Mouse (Mus musculus) forebrain, embryonic 11.5 days (tissue): ENCODE results near the gene Fndc3b. TPM values are rescaled to one million over a fixed set of nuclear protein-coding genes. Genes with fewer than 3 reads are reported as not detected.

ENCODE experiments used
- ATAC-seq: fragments of 200-750 bp; cut with Nextera tagmentation; replicated peaks from 2 replicates; pipeline ENCODE4 v1.8.0; 2017; ENCODE audit warnings: moderate TSS enrichment; ENCODE audit not compliant: low FRiP score
- DNase-seq: peaks from one replicate; pipeline ENCODE4 v3.0.0-alpha.2; 2017; ENCODE audit warnings: low spot score
- H3K27ac ChIP-seq: fragments of 300-500 bp; sonication (generic); 2 replicates; pipeline ENCODE4 v1.5.1; 2014; ENCODE audit warnings: low read depth, low read length
- H3K27me3 ChIP-seq: fragments of 300-500 bp; sonication (generic); 2 replicates; pipeline ENCODE4 v1.6.1; 2014; ENCODE audit warnings: mild to moderate bottlenecking, low read length, mixed read lengths; ENCODE audit not compliant: control insufficient read depth, insufficient read depth
- H3K36me3 ChIP-seq: fragments of 300-500 bp; sonication (generic); 2 replicates; pipeline ENCODE4 v1.6.1; 2014; ENCODE audit warnings: mild to moderate bottlenecking, low read length, moderate library complexity, mixed read lengths; ENCODE audit not compliant: control insufficient read depth, insufficient read depth
- H3K4me1 ChIP-seq: fragments of 300-500 bp; sonication (generic); replicated peaks from 2 replicates; pipeline ENCODE4 v1.6.1; 2014; ENCODE audit warnings: low read length, mixed read lengths; ENCODE audit not compliant: control insufficient read depth, insufficient read depth
- H3K4me2 ChIP-seq: fragments of 300-500 bp; sonication (generic); 2 replicates; pipeline ENCODE4 v1.6.1; 2014; ENCODE audit warnings: low read depth, mild to moderate bottlenecking, low read length, moderate library complexity, mixed read lengths; ENCODE audit not compliant: severe bottlenecking
- H3K4me3 ChIP-seq: fragments of 300-500 bp; sonication (generic); 2 replicates; pipeline ENCODE4 v1.5.1; 2014; ENCODE audit warnings: low read depth, low read length
- H3K9ac ChIP-seq: fragments of 300-500 bp; sonication (generic); 2 replicates; pipeline ENCODE4 v1.6.1; 2014; ENCODE audit warnings: low read length
- H3K9me3 ChIP-seq: fragments of 300-500 bp; sonication (generic); 2 replicates; pipeline ENCODE4 v1.6.1; 2016; ENCODE audit warnings: low read length, mixed read lengths; ENCODE audit not compliant: control insufficient read depth
- WGBS: fragments of 180-500 bp; shearing (Covaris S2); extraction: QIAGEN DNeasy Blood & Tissue Kit; methylation state at CpG from one replicate; pipeline ENCODE4 v1.1.7; 2014; 5-methylcytosine and 5-hydroxymethylcytosine counted together
- polyA plus RNA-seq: library from polyadenylated mRNA; unstranded; fragments of >200 nt; fragmentation: Nextera tagmentation; extraction: Ambion mirVana; gene quantifications from 2 replicates; pipeline ENCODE4 v1.2.1, GENCODE M21; 2014

Fndc3b gene
- polyA plus RNA-seq, 1 experiment from 2014 or later, result 11.3 TPM

DNA sequence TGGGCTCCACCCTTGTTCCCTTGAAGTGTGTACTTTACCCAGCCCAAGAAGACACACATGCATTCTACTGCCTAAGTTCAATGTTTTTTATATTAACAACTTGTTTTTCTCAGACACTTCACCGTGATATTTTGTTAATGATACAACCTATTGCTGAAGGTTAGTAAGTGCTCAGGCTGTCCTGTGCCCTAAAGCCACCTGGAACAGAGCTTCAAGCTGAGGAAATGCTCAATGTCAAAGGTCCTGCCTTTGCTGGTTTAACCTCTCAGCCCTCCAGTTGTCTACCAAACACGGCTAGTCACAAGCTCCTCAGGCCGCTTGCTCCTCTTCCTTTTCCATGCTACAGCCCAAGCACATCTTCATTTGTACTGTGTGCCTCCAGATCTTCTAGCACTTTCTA is 157.3 kb downstream of the Fndc3b start:
- no peak for ATAC-seq
- no peak overlapping the region for H3K4me2 ChIP-seq

DNA sequence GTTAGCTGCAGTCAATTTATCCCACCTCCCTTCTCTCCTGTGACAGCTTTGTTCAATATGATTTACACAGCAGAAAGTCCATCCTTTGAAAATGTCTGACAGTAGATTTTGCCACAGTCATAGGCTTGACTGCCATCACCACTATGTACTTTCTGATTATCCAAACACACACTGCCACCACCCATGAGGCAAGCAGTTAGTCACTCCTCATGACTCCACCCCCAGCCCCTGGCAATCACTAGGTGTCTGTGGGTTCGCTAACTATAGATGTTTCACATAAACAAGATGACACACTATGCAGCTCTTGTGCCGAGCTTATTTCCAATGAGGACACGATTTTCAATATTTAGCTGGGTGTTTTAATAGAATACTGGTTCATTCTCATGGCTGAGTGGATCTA is 160.1 kb downstream of the Fndc3b start:
- no peak overlapping the region for H3K27ac ChIP-seq
- no peak overlapping the region for H3K4me2 ChIP-seq
- WGBS, result 89% methylated on average over 3 of the region's 3 CpGs
- no peaks in the 10 kb centered on the region for H3K36me3 ChIP-seq
- H3K9ac ChIP-seq, result no peak overlapping the region
- H3K27me3 ChIP-seq, result no peaks in the 10 kb centered on the region
- DNase-seq (no peak), ATAC-seq (no peak)
- H3K4me1 ChIP-seq, result no peaks in the 10 kb centered on the region
- no peak overlapping the region for H3K4me3 ChIP-seq
- no peaks in the 10 kb centered on the region for H3K9me3 ChIP-seq

More for the DNA sequence above, 157.3 kb downstream of the Fndc3b start:
- WGBS, result 93% methylated on average over 3 of the region's 3 CpGs
- DNase-seq, result no peak
- Histone ChIP-seq H3K9ac (no peak overlapping the region), H3K27me3 (no peaks in the 10 kb centered on the region), H3K4me1 (no peaks in the 10 kb centered on the region), H3K36me3 (no peaks in the 10 kb centered on the region), H3K27ac (no peak overlapping the region), H3K4me3 (no peak overlapping the region), H3K9me3 (no peaks in the 10 kb centered on the region)

GRCm38 (mm10) chr3:27550409-27550808 is 160.7 kb downstream of the Fndc3b start:
- H3K27ac ChIP-seq, result no peak overlapping the region

GRCm38 (mm10) chr3:27545651-27546050 is 165.5 kb downstream of the Fndc3b start:
- Histone ChIP-seq H3K4me3 (no peak overlapping the region), H3K36me3 (no peaks in the 10 kb centered on the region), H3K9me3 (no peaks in the 10 kb centered on the region), H3K4me1 (no peaks in the 10 kb centered on the region), H3K4me2 (no peak overlapping the region), H3K27ac (no peak overlapping the region), H3K9ac (no peak overlapping the region), H3K27me3 (no peaks in the 10 kb centered on the region)
- no peak for ATAC-seq
- 89% methylated on average over 3 of the region's 3 CpGs for WGBS
- DNase-seq, result no peak

More at GRCm38 (mm10) chr3:27550409-27550808, 160.7 kb downstream of the Fndc3b start:
- no peak for ATAC-seq
- Histone ChIP-seq H3K9me3 (no peaks in the 10 kb centered on the region), H3K4me2 (no peak overlapping the region), H3K36me3 (no peaks in the 10 kb centered on the region), H3K27me3 (no peaks in the 10 kb centered on the region), H3K4me3 (no peak overlapping the region), H3K4me1 (no peaks in the 10 kb centered on the region), H3K9ac (no peak overlapping the region)
- WGBS, result 96% methylated on average over 1 of the region's 1 CpGs
- DNase-seq, result no peak

DNA sequence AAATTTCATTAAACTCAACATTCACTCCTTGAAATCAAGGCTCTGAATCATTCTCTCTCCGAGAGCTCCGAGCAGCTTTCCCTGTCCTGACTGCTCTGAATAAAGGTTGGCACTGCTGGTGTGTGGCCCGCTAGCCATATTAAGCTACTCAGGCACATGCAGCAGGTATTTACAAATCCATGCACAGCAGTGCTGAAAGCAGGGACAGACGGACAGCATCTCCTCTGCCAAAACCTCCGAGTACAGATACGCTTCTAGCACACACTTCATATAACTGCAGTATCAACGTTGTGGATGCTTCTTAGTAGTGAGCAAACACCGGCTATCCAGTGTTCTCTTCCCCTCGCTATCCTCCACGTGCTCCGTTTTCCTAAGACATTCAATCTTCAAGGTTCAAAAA is 167.0 kb downstream of the Fndc3b start:
- no peak overlapping the region for H3K9ac ChIP-seq
- H3K4me3 ChIP-seq, result no peak overlapping the region
- DNase-seq, result no peak
- no peaks in the 10 kb centered on the region for H3K9me3 ChIP-seq
- no peak overlapping the region for H3K27ac ChIP-seq
- no peak for ATAC-seq
- H3K27me3 ChIP-seq, result no peaks in the 10 kb centered on the region
- H3K36me3 ChIP-seq, result no peaks in the 10 kb centered on the region
- 94% methylated on average over 11 of the region's 11 CpGs for WGBS
- H3K4me2 ChIP-seq, result no peak overlapping the region
- H3K4me1 ChIP-seq, result no peaks in the 10 kb centered on the region

DNA sequence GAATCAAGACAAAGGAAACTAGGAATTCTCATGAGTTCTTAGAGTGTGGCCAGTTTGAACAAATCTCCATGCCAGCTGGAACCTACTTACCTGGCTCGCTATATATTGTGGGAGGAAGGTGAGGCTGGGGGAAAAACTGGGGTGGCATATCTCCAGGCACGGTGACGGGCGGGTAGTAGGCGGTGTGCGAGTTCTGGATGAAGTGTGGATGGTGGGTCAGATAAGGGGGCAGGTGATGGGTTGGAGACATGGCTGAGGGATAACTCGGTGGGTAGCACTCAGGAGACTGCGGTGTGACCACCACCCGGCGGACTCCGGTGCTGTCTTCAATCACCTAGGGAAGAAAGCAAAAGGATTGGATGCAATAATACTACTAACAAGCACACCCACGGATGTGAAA is 169.3 kb downstream of the Fndc3b start:
- H3K9ac ChIP-seq, result no peak overlapping the region
- H3K27me3 ChIP-seq, result no peaks in the 10 kb centered on the region
- no peak overlapping the region for H3K27ac ChIP-seq
- no peak overlapping the region for H3K4me3 ChIP-seq
- H3K9me3 ChIP-seq, result no peaks in the 10 kb centered on the region
- no peak for DNase-seq
- ATAC-seq, result no peak
- no peaks in the 10 kb centered on the region for H3K4me1 ChIP-seq
- 97% methylated on average over 12 of the region's 12 CpGs for WGBS
- H3K36me3 ChIP-seq, result no peaks in the 10 kb centered on the region
- H3K4me2 ChIP-seq, result no peak overlapping the region

DNA sequence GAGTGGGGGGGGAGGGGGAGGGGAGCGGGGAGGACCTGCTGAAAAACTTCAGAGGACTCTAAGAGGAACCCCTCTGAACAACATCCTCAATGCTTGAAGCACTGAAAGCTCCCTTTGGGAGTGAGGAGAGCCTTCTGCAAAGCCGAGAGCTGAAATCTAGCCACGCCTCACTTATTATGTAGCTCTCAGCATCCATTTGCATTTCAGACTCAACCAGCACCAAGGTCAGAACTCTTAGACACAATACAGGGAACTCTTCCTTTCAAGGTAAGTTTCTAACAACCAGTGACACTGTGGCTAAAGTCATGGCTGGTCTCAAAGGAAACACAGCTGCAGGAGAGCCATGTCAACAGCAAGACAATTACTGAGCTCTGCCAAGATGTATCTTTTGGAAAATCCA is 169.9 kb downstream of the Fndc3b start:
- H3K27me3 ChIP-seq, result no peaks in the 10 kb centered on the region
- H3K27ac ChIP-seq, result no peak overlapping the region
- no peak overlapping the region for H3K9ac ChIP-seq
- H3K4me1 ChIP-seq, result no peaks in the 10 kb centered on the region
- DNase-seq (no peak), ATAC-seq (no peak)
- no peaks in the 10 kb centered on the region for H3K9me3 ChIP-seq
- no peak overlapping the region for H3K4me2 ChIP-seq
- H3K36me3 ChIP-seq, result no peaks in the 10 kb centered on the region
- WGBS, result 92% methylated on average over 3 of the region's 3 CpGs
- no peak overlapping the region for H3K4me3 ChIP-seq

DNA sequence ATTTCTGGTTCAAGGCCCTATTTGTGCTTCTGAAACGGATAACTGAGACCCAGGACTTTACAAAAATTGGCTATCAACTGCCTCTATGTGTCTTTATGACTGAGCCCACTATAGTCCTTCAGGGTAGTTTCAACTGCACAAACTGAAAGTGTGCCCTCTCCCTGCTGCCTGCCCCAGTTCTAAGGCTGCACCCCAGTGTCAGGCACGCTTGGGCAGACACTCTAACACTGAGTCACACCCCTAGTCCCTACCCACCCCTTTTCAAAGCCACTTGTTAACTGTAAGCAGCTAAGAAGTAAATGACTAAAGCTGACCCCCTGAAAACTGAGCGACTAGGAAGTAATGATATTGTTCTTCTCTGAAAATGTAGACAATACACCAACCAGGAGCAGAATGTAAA is 176.9 kb downstream of the Fndc3b start:
- DNase-seq, result no peak
- Histone ChIP-seq H3K4me3 (no peak overlapping the region), H3K4me2 (no peak overlapping the region), H3K27ac (no peak overlapping the region), H3K27me3 (no peaks in the 10 kb centered on the region), H3K4me1 (no peaks in the 10 kb centered on the region), H3K9me3 (no peaks in the 10 kb centered on the region), H3K36me3 (no peaks in the 10 kb centered on the region), H3K9ac (no peak overlapping the region)
- ATAC-seq, result no peak
- WGBS, result 73% methylated on average over 3 of the region's 3 CpGs

DNA sequence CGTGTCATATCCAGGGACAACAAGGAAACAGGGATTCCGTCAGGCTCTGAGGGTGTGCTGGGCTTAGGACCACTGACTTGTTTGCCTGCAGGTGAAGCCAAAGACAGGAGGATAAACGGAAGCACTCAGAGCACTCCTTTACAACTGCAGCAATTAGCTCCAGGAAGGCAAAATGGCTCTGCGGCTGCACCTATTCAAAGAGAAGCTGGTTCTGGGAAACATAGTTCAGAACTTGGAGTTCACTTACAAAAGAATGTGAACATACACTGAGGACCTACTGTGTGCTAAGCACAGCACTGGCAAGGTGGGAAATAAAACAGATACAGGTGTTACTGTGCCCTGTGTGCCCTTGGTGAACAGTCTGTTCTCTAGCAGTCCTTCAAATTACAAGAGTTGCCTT is 177.4 kb downstream of the Fndc3b start:
- Histone ChIP-seq H3K4me2 (no peak overlapping the region), H3K36me3 (no peaks in the 10 kb centered on the region), H3K4me3 (no peak overlapping the region), H3K9ac (no peak overlapping the region), H3K9me3 (no peaks in the 10 kb centered on the region), H3K27me3 (no peaks in the 10 kb centered on the region), H3K27ac (no peak overlapping the region), H3K4me1 (no peaks in the 10 kb centered on the region)
- DNase-seq (no peak), ATAC-seq (no peak)
- WGBS, result 81% methylated on average over 4 of the region's 4 CpGs
